Mouse (Mus musculus) cerebellum, postnatal 25 days (tissue): ENCODE data around the gene Ntrk3.

Experiments
- DNase-seq, 2 experiments: peaks; one replicate each; pipeline ENCODE4 v3.0.0; 2021; ENCODE audit warnings: mixed read lengths in 2 of 2

Ntrk3 gene

GRCm38 (mm10) chr7:78578111-78578460, 159.7 kb downstream of the Ntrk3 start:
- DNase-seq: peak; percentile 79 to 81

GRCm38 (mm10) chr7:78577462-78578110, 160.2 kb downstream of the Ntrk3 start:
- DNase-seq: peak; percentile 70 to 71

DNA sequence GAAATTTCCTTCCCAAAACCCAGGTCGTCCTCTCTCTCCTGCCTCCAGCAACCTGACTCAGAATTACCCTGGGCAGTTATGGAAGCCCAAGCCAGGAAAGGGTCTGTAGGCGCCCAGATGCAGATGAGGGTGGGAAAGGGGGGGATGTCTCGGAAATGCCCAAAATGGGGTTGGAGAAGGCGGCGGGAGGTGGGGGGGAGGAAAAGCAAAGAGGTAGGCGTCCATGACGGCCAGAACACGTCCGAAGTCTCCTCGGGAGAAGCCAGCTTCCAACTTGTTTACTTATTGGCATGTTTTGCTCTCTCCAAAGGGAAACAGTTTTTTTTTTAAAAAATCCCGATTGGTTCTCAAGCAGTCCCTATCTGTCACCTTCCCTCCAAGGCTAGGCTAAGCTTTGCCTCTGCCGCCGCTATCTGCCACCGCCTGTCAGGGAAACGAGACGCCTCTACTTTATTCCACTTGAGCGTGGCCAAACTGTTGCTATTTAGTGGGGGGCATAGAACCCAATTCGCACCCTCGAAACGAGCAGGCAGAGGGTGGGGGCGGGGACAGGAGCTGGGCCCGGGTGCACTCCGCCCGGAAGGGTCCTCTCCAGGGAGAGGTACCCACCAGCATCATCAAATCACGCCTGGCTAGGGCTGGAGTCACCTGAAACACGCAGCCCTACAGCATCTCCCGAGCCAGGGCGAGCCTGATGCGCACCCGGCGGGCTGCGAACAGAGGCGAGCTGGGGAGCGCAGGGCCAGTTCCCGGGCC, 160.9 kb downstream of the Ntrk3 start:
- peak; percentile 71 for DNase-seq

GRCm38 (mm10) chr7:78576169-78576568, 161.6 kb downstream of the Ntrk3 start:
- DNase-seq: peak; percentile 52 to 61

GRCm38 (mm10) chr7:78575556-78575955, 162.3 kb downstream of the Ntrk3 start:
- peak; percentile 57 for DNase-seq

- DNase-seq: no peak
These were observed 166.6 kb downstream of the Ntrk3 start for GRCm38 (mm10) chr7:78571196-78571595.

DNA sequence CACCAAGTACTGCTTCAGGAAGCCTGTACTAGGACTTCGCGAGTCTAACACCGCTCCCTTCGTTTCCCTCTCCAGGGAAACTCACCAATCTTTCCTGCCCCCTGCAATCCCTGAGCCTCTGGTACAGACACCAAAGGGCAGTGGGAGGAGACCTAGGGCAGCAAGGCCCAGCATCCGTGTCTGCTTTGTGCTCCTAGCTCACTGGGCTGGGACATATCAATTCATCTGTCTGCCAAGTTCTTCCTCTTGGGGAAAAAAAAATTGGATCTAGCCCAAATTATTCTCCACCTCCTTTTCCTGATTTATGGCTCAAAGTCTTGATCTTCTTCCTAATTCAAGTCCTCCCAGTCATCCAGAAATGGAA, 168.6 kb downstream of the Ntrk3 start:
- no peak for DNase-seq

- DNase-seq: peak; percentile 87 to 92
These were observed 169.2 kb downstream of the Ntrk3 start for GRCm38 (mm10) chr7:78568411-78569254.

GRCm38 (mm10) chr7:78566617-78567016, 171.2 kb downstream of the Ntrk3 start:
- peak; percentile 53 to 55 for DNase-seq

DNA sequence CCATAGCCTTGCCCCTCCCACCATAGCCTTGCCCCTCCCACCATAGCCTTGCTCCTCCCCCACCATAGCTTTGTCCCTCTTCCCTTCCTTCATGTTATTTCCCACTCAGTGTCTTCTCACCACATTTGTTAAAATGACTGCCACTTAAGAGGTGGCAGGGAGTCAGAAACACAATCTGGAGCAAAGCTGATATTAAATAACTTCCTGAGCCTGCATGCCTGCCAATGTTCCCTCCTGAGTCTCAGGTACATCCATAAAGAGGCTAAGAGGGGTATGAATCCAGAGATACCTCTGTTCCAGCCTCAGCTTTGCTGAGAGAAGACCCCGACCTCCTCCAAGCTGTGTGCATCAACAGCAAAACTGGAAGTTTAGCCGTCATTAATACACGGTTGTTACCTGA, 172.4 kb downstream of the Ntrk3 start:
- peak; percentile 47 to 57 for DNase-seq

GRCm38 (mm10) chr7:78558503-78558902, 179.3 kb downstream of the Ntrk3 start:
- DNase-seq: no peak

DNA sequence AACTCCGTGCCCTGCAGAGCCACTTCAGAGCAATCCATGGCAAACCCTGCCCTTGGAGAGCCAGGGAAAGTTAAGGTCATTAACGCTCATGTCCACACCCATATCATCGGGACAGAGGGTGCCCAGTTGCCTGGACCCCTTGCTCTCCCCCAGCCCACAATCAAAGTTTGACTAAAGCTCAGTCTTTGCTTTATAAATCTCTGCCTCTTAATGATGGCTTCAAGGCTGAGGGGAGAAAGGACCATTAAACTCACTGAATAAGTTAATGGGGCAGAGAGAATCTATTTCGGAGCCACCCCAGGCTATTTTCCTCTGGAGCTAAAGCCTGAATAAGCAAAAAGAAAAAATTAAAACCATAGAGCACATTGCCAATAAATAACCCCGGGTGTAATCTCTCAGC, 182.3 kb downstream of the Ntrk3 start:
- DNase-seq: no peak

GRCm38 (mm10) chr7:78549461-78549860, 188.4 kb downstream of the Ntrk3 start:
- peak; percentile 81 to 87 for DNase-seq

- DNase-seq: no peak
These were observed 189.1 kb downstream of the Ntrk3 start for GRCm38 (mm10) chr7:78548721-78549120.

DNA sequence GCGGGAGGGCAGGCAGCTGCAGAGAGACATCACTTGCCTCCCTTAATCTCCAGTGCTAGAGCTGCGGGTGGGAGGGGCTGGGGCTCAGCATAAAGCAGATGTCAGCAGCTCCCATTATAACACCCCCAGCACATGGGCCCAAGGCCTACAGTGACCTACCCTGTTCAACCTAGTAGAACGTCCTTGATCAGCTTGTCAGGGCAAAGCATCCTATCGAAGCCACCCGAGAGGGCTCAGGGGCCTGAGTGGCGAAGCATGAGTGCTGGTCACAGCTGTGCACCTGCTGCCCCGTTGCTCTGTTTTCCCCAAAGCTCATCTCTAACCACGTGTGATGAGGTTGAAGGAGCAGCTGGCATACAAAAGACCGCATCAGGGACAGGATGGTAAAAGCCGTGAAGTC, 191.3 kb downstream of the Ntrk3 start:
- no peak for DNase-seq

- peak; percentile 42 to 51 for DNase-seq
These were observed 195.3 kb downstream of the Ntrk3 start for GRCm38 (mm10) chr7:78542468-78542867.

- DNase-seq: no peak
These were observed 207.5 kb downstream of the Ntrk3 start for GRCm38 (mm10) chr7:78530286-78530685.

GRCm38 (mm10) chr7:78528008-78528407, 209.8 kb downstream of the Ntrk3 start:
- DNase-seq: no peak

DNA sequence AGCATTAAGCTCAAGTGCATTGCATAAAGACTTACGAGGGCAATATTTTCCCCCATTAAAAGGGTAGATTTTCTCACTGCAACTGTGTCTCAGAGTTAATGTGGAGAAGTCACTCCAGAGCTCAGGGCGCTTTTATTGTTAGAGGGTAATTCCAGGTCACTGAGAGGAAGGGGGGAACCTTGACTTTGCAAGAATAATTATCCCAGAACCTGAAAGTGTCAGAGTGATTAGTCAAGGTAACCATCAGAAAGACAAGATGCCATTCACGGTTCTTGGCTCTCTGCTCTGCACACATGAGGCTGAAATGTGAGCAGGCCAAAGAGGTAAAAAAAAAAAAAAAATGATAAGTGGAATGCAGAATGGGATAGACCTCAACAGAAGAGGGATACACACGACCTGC, 210.2 kb downstream of the Ntrk3 start:
- DNase-seq: no peak

- peak; percentile 58 to 73 for DNase-seq
These were observed 217.4 kb downstream of the Ntrk3 start for GRCm38 (mm10) chr7:78520243-78520927.

DNA sequence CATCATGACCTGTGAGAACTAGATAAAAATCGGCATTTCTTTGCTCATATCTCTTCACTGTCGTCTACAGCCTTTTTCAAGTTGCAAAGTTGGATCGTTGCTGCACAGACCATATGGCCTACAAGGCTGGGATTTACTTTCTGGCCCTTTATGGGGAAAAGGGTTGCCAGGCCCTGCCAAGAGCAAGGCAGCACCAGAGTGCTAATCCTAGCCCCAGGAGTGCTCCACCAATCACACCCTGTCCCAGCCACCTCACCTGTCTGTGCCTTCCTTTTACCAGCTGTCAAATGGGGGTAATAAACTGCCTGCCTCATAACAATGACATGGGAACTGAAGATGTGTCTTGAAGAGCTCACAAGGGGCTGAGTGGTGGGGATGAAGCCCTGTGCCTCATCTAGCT, 218.1 kb downstream of the Ntrk3 start:
- peak; percentile 71 to 74 for DNase-seq

GRCm38 (mm10) chr7:78518760-78519363, 218.9 kb downstream of the Ntrk3 start:
- DNase-seq: peak; percentile 98
